Mouse (Mus musculus) G1E (cell line): ENCODE measurements around the gene Pik3c2a.

Experiments used
- CTCF ChIP-seq: IDR thresholded peaks from 2 replicates; pipeline ENCODE4 v1.5.1; 2012; ENCODE audit warnings: low read depth, low read length, inconsistent platforms, mixed read lengths
- GATA1 ChIP-seq: IDR thresholded peaks from 2 replicates; pipeline ENCODE4 v1.6.1; 2012; ENCODE audit warnings: borderline replicate concordance, low read length, inconsistent platforms, mixed read lengths

- TF ChIP-seq CTCF = no peak
- no peak for TF ChIP-seq GATA1
Measured at GRCm38 (mm10) chr7:116442226-116442625, 1.0 kb downstream of the Pik3c2a start.
